Mouse (Mus musculus): ENCODE data around the gene Atad5. TPM values are rescaled to one million over a fixed set of nuclear protein-coding genes. Genes with fewer than 3 reads are reported as not detected.

Gene Atad5
- polyA plus RNA-seq, 1 experiment from 2014 or later = 1.9 TPM

DNA sequence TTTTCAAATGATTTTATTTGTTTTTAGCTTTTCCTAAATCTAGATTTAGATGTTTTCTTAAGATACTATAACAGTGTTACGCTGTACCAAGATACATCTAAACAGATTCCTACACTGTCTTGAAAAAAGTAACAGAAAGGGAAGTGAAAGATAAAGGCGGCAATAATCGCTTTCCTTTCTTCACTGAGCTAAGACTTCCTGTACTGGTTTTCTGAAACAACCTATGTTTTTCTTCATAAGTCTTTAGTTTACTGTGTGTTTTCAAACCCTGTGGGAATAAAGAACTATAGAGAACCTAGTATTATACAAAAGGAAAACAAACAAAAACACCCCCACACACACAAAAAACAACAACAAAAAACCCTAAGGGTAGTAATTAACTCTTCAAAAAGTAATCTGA lies 16.8 kb upstream of the Atad5 start:
- Histone ChIP-seq H3K4me3 (ENCODE audit: inconsistent target) (no peak overlapping the region), H3K27ac (peak overlapping the region; percentile 59), H3K36me3 (ENCODE audit: inconsistent target) (0 out of 2 replicates have a peak, but pooled peaks cover 4% of the 10 kb centered on the region), H3K79me2 (ENCODE audit: inconsistent target) (peaks cover 98% of the 10 kb centered on the region)
- 5% methylated on average over 3 of the region's 3 CpGs for WGBS (ENCODE audit: missing documents)

GRCm38 (mm10) chr11:80075608-80076277 lies 13.5 kb upstream of the Atad5 start:
- H3K79me2 ChIP-seq (ENCODE audit: inconsistent target) = peaks cover 96% of the 10 kb centered on the region
- H3K4me3 ChIP-seq (ENCODE audit: inconsistent target) = no peak overlapping the region
- H3K36me3 ChIP-seq (ENCODE audit: inconsistent target) = 0 out of 2 replicates have a peak, but pooled peaks cover 4% of the 10 kb centered on the region
- H3K27ac ChIP-seq = peak overlapping the region; percentile 70
- WGBS (ENCODE audit: missing documents) = 21% methylated on average over 4 of the region's 5 CpGs

DNA sequence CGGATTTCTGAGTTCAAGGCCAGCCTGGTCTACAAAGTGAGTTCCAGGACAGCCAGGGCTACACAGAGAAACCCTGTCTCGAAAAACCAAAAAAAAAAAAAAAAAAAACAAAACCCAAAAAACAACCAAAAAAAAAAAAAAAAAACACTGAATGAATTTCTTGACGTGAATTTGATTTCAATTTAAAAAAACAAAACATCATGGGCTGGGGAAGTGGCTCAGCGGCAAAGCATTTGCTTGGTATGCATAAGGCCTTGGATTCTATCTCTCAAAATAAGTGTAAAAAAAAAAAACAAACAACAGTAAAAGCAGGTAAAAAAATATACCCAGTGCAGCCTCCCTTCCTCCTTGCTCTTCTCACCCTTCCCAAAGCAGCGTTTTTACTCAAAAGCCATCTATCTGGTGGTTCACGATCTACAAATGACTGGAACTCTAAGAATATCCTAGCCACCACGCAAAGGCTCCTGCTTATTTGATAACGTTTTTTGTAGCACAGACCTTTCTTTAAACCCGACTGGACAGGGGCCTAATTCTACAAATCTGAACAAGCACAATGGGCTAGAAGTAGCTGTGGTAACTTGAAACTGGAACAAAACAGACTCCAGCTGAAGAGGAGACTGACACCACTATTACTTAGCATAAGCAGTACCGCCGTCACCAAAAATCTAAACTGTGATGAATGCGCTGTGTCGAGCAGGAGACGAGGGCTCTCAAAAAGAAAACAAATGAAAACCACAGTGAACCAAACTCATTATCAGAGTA lies 11.2 kb upstream of the Atad5 start:
- H3K36me3 ChIP-seq (ENCODE audit: inconsistent target) = 0 out of 2 replicates have a peak, but pooled peaks cover 4% of the 10 kb centered on the region
- WGBS (ENCODE audit: missing documents) = 17% methylated on average over 12 of the region's 14 CpGs
- peaks cover 74% of the 10 kb centered on the region for H3K79me2 ChIP-seq (ENCODE audit: inconsistent target)
- peak overlapping the region; percentile 74 for H3K27ac ChIP-seq
- H3K4me3 ChIP-seq (ENCODE audit: inconsistent target) = peak overlapping the region; percentile 81

DNA sequence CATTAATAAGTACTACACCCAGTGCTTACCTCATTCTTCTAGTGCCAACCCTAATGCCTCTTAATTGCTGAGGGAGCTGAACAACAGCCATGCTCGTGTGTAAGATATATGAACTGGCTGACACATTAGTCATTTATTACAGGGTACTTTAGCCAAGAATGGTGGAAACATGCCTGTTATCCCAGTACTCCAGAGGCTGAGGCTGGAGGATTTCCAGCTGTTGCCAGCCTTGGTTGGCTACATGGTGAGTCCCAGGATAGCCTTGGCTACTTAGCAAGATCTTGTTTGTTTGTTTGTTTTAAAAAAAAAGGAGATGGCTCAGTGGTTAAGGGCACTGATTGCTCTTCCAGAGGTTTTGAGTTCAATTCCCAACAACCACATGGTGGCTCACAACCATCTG lies 10.4 kb upstream of the Atad5 start:
- H3K27ac ChIP-seq = peak overlapping the region; percentile 74
- peak overlapping the region; percentile 81 for H3K4me3 ChIP-seq (ENCODE audit: inconsistent target)
- 0 out of 2 replicates have a peak, but pooled peaks cover 4% of the 10 kb centered on the region for H3K36me3 ChIP-seq (ENCODE audit: inconsistent target)
- peaks cover 65% of the 10 kb centered on the region for H3K79me2 ChIP-seq (ENCODE audit: inconsistent target)
- WGBS (ENCODE audit: missing documents) = 0% methylated on average over 1 of the region's 1 CpGs

DNA sequence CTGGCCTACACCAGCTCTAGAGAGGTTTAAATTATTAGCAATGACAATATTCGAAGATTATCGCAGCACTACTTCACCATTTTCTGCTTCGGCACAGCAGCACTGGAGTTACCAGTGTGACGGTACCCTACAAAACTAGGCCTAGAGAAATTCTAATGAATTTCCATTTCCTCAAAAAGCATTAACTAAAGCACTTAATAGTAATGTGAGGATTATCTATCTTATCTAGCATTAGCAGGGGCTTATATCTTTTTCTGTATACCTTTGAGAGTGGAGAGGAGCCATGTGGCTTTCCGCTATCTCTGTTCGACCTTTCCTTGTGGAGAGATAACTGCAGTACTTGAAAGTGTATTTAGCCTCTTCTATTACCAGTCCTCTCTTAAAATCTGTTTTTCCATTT lies 9.4 kb upstream of the Atad5 start:
- Histone ChIP-seq H3K79me2 (ENCODE audit: inconsistent target) (peaks cover 56% of the 10 kb centered on the region), H3K27ac (peak overlapping the region; percentile 74), H3K4me3 (ENCODE audit: inconsistent target) (peak overlapping the region; percentile 81), H3K36me3 (ENCODE audit: inconsistent target) (no peaks in the 10 kb centered on the region)
- WGBS (ENCODE audit: missing documents) = 1% methylated on average over 6 of the region's 6 CpGs

DNA sequence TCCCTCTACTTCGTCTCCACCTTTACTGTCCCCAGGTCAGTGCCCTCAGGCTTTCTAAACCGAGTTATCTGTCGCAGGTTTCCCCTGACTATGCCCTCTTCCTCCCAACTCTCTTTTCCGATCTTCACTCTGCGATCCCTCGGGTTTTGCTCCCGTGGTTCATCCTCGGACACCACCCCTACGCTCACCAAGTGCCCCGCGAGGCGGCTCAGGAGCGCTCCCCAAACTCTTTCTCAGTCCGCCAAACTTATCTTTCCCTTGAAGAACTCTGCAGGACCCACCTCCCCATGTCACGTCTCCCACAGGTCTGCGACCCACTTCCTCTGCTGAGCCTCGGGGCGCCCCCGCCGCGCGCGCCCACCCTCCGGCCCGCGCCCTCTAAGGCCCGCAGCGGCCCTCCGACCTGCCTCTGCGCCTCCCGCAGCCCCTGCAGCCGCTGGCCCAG lies 8.8 kb upstream of the Atad5 start:
- 1% methylated on average over 26 of the region's 32 CpGs for whole genome bisulfite sequencing (ENCODE audit: missing documents)
- H3K36me3 ChIP-seq (ENCODE audit: inconsistent target) = no peaks in the 10 kb centered on the region

DNA sequence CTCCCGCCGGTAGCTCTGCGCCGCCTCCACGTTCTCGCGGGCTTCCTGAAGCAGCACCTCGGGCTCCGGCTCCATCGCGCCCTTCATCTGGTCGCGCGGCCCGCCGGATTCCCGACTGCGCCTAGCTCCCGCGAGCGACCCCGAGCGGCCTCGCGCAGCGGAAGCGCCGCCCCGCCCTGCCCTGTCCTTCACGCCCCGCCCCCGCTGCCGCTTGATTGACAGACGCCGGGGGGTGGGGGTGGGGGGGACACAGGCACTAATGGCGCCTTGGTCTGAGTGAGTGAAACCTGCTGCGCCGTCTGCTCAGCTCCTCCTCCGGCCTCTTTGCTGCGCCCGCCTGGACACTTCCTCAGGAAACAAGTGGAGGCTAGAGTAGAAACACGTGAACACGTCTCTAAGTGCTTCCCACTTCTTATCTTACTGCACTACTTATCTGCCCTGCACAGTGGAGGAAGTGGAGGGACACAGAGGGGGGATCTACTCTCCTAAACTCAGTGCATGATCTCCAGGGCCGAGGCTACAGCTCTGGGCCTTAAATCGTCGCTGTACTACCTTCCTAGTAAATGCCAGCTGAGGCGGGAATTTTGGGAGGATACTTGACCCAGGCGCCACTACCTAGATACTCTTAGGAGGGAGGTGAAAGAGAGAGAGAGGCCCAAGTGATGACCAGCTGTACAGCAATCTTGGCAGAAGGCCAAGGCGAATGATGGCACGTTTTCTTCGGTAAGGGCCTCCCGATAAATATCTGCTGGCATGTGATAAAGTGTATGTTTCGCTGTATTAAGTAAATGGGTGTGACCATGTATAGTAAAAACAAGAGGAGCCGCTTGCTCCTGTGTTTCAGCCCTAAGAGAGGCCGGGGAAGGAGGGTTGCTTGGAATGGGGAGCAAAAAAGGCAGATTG lies 8.1 kb upstream of the Atad5 start, which contains the start of gene Crlf3:
Gene Crlf3, minus strand, starts transcription at position 166 of the 903 bp plus-strand sequence.
- H3K36me3 ChIP-seq (ENCODE audit: inconsistent target) = no peaks in the 10 kb centered on the region
- peak within 1 kb of the TSS; percentile 76 for H3K27ac ChIP-seq
- peaks cover 43% of the 10 kb centered on the region for H3K79me2 ChIP-seq (ENCODE audit: inconsistent target)
- H3K4me3 ChIP-seq (ENCODE audit: inconsistent target) = peak within 1 kb of the TSS; percentile 81
- WGBS (ENCODE audit: missing documents) = 5% methylated on average over 42 of the region's 55 CpGs

More for the DNA sequence above, 8.8 kb upstream of the Atad5 start:
- Histone ChIP-seq H3K79me2 (ENCODE audit: inconsistent target) (peaks cover 49% of the 10 kb centered on the region), H3K4me3 (ENCODE audit: inconsistent target) (peak overlapping the region; percentile 81), H3K27ac (peak overlapping the region; percentile 74)

- no peak overlapping the region for H3K4me3 ChIP-seq (ENCODE audit: inconsistent target)
- H3K79me2 ChIP-seq (ENCODE audit: inconsistent target) = peaks cover 35% of the 10 kb centered on the region
- no peaks in the 10 kb centered on the region for H3K36me3 ChIP-seq (ENCODE audit: inconsistent target)
- 56% methylated on average over 4 of the region's 7 CpGs for WGBS (ENCODE audit: missing documents)
- H3K27ac ChIP-seq = peak overlapping the region; percentile 76
Observed at GRCm38 (mm10) chr11:80081786-80082319, 7.3 kb upstream of the Atad5 start.

DNA sequence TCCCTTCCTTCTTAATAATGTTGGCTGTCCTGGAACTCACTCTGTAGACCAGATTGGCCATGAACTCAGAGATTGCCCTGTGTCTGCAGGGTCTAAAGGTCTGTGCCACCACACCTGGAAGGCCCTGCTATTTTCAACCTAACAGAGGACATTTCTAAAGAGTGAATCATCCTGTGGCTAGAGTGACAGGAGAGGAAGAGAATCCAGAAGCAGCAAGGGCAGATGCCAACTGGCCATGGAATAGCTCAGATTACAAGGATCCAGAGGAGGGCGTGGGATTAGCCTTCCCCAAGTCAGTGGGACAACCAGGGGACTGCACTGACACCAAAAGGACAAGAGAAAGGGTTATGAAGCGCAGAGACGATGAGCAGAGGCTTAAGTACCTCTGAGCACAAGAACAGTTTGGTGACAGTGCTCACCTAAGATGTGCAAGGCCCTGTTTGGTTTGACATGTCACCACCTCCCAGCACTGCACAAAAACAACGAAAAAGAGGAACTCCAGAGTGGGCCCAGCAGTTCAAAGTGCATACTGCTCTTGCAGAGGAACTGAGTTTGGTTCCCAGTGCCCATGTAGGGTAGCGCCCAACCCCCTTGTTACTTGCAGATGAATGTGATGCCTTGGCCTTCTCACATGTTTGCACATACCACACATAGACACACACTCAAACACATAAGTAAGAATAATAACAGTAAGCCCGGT lies 3.7 kb upstream of the Atad5 start:
- H3K4me3 ChIP-seq (ENCODE audit: inconsistent target) = no peak overlapping the region
- 63% methylated on average over 5 of the region's 6 CpGs for WGBS (ENCODE audit: missing documents)

GRCm38 (mm10) chr11:80086844-80087243 lies 2.4 kb upstream of the Atad5 start:
- H3K79me2 ChIP-seq (ENCODE audit: inconsistent target) = peaks cover 26% of the 10 kb centered on the region
- WGBS (ENCODE audit: missing documents) = 22% methylated on average over 5 of the region's 5 CpGs
- no peak overlapping the region for H3K4me3 ChIP-seq (ENCODE audit: inconsistent target)
- no peak overlapping the region for H3K27ac ChIP-seq
- H3K36me3 ChIP-seq (ENCODE audit: inconsistent target) = no peaks in the 10 kb centered on the region

More for the DNA sequence above, 3.7 kb upstream of the Atad5 start:
- H3K36me3 ChIP-seq (ENCODE audit: inconsistent target) = no peaks in the 10 kb centered on the region
- H3K27ac ChIP-seq = peak overlapping the region; percentile 57
- peaks cover 13% of the 10 kb centered on the region for H3K79me2 ChIP-seq (ENCODE audit: inconsistent target)

GRCm38 (mm10) chr11:80089817-80090214 lies 616 bp downstream of the Atad5 start:
- H3K27ac ChIP-seq = peak overlapping the region; percentile 32; the same call in 1 of the 2 replicates
- WGBS (ENCODE audit: missing documents) = 0% methylated on average over 14 of the region's 14 CpGs
- peak overlapping the region; percentile 78 for H3K4me3 ChIP-seq (ENCODE audit: inconsistent target)
- no peaks in the 10 kb centered on the region for H3K36me3 ChIP-seq (ENCODE audit: inconsistent target)
- H3K79me2 ChIP-seq (ENCODE audit: inconsistent target) = peaks cover 49% of the 10 kb centered on the region

GRCm38 (mm10) chr11:80090555-80091164 lies 1.5 kb downstream of the Atad5 start:
- H3K27ac ChIP-seq = no peak overlapping the region
- H3K4me3 ChIP-seq (ENCODE audit: inconsistent target) = peak overlapping the region; percentile 78
- 46% methylated on average over 3 of the region's 3 CpGs for WGBS (ENCODE audit: missing documents)
- H3K79me2 ChIP-seq (ENCODE audit: inconsistent target) = peaks cover 57% of the 10 kb centered on the region
- H3K36me3 ChIP-seq (ENCODE audit: inconsistent target) = no peaks in the 10 kb centered on the region

DNA sequence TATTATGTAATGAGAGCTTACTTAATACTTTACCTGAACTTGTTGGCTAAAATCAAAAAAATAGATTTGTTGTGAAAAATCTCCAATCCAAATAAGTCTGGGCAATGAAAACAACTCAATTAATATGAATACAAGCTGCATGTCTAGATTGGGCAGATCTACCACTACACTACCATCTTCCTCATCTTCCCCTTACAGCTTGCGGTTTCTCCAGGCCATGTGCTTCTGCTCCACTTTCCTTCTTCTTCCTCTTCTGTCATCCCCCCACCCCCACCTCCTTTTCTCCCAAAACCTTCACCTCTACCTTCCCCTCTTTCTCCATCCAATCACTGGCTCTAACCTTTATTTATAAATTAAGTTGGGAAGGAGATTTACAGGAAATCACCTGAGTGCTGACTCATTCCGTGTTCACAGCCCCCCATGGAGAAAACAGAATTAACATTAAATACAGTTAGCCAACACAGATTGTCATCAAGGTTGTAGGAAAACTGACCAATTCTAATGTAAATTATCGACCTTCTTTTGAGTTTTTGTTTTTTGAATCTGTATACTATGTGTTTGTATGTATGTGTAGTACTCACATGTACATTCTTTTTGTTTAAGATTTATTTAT lies 9.3 kb downstream of the Atad5 start:
- Histone ChIP-seq H3K79me2 (ENCODE audit: inconsistent target) (peaks cover 22% of the 10 kb centered on the region), H3K27ac (no peak overlapping the region), H3K4me3 (ENCODE audit: inconsistent target) (no peak overlapping the region), H3K36me3 (ENCODE audit: inconsistent target) (no peaks in the 10 kb centered on the region)
- 56% methylated on average over 3 of the region's 3 CpGs for WGBS (ENCODE audit: missing documents)

Data from macrophage (primary cell).